Mouse (Mus musculus) liver, embryonic 12.5 days (tissue): Measurements from ENCODE around the gene Stkld1. TPM values are rescaled to one million over a fixed set of nuclear protein-coding genes. Genes with fewer than 3 reads are reported as not detected.

Experiments used
- ATAC-seq: fragments of 200-750 bp; cut with Nextera tagmentation; 2 replicates; pipeline ENCODE4 v1.8.0; 2017; ENCODE audit warnings: moderate number of reproducible peaks, mild to moderate bottlenecking, moderate library complexity
- H3K27ac ChIP-seq: fragments of 300-500 bp; sonication (generic); 2 replicates; pipeline ENCODE4 v1.5.1; 2016; ENCODE audit warnings: mild to moderate bottlenecking
- H3K27me3 ChIP-seq: fragments of 300-500 bp; sonication (generic); replicated peaks from 2 replicates; pipeline ENCODE4 v1.6.1; 2016; ENCODE audit warnings: mild to moderate bottlenecking, moderate library complexity
- H3K36me3 ChIP-seq: fragments of 300-500 bp; sonication (generic); 2 replicates; pipeline ENCODE4 v1.6.1; 2016; ENCODE audit warnings: mild to moderate bottlenecking, moderate library complexity
- H3K4me1 ChIP-seq: fragments of 300-500 bp; sonication (generic); 2 replicates; pipeline ENCODE4 v1.6.1; 2016
- H3K4me2 ChIP-seq: fragments of 300-500 bp; sonication (generic); 2 replicates; pipeline ENCODE4 v1.6.1; 2016; ENCODE audit warnings: mild to moderate bottlenecking, moderate library complexity
- H3K4me3 ChIP-seq: fragments of 300-500 bp; sonication (generic); 2 replicates; pipeline ENCODE4 v1.5.1; 2016; ENCODE audit warnings: mild to moderate bottlenecking, moderate library complexity
- H3K9ac ChIP-seq: fragments of 300-500 bp; sonication (generic); 2 replicates; pipeline ENCODE4 v1.6.1; 2016; ENCODE audit warnings: mild to moderate bottlenecking, moderate library complexity
- H3K9me3 ChIP-seq: fragments of 300-500 bp; sonication (generic); replicated peaks from 2 replicates; pipeline ENCODE4 v1.6.1; 2016; ENCODE audit warnings: mild to moderate bottlenecking, moderate library complexity
- WGBS: fragments of 180-500 bp; shearing (Covaris S2); methylation state at CpG from one replicate; pipeline ENCODE4 v1.1.7; 2016; ENCODE audit not compliant: insufficient replicate concordance; 5-methylcytosine and 5-hydroxymethylcytosine counted together
- polyA plus RNA-seq: library from polyadenylated mRNA; unstranded; fragments of >200 nt; fragmentation: Nextera tagmentation; extraction: Ambion mirVana; gene quantifications from 2 replicates; pipeline ENCODE4 v1.2.1, GENCODE M21; 2016

Stkld1 gene
- polyA plus RNA-seq, 1 experiment from 2014 or later = 0.14 TPM

DNA sequence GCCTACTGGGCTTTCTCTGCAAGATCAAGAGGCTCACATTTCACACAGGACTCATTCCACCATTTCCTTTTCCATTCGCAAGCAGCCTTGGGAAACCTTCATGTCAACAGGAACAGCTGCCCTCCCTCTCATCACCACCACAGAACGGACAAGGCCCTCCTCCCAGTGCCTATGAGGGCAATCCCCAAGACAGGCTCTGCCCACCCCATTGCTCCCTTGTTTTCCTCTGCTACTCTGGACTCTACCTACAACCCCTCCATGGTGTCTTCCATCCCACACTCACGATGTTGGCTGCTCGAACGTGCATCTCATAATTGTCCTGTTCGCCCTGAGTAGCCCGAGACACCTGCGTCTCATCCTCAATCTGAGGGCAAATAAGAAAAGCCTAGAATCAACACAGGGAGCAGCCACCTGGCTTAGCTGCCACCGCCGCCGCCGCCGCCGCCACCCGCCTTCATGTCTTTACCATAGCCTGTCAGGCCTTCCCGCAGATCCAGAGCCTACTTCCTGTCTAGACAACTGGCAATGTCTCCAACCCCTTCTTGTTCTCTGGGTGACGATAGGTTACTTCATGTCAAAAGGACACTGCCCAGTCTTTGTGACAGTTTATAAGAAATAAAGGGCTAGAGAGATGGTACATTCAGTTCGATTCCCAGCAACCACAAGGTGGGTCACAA, 25.0 kb upstream of the Stkld1 start:
- peaks cover 57% of the 10 kb centered on the region for H3K4me1 ChIP-seq
- WGBS = 54% methylated on average over 18 of the region's 18 CpGs

DNA sequence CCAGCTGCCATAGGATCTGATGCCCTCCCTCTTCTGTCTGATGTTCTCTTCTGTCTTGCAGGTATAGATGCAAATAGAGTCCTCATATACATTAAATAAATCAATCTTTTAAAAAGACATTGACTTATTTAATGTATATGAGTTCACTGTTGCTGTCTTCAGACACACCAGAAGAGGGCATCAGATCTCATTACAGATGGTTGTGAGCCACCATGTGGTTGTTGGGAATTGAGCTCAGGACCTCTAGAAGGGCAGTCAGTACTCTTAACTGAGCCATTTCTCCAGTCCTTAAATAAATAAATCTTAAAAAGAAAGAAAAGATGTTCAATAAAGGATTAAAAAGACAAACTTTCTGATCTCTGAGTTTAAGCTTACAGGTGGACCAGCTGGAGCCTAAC, 24.5 kb upstream of the Stkld1 start:
- Histone ChIP-seq H3K27ac (peak overlapping the region; percentile 88), H3K4me1 (peaks cover 57% of the 10 kb centered on the region)

More for the DNA sequence above, 25.0 kb upstream of the Stkld1 start:
- Histone ChIP-seq H3K27ac (no peak overlapping the region), H3K27me3 (no peaks in the 10 kb centered on the region), H3K9ac (peak overlapping the region; percentile 91), H3K4me2 (peak overlapping the region; percentile 95), H3K36me3 (peaks cover 77% of the 10 kb centered on the region), H3K4me3 (peak overlapping the region; percentile 76), H3K9me3 (no peaks in the 10 kb centered on the region)
- ATAC-seq = no peak

DNA sequence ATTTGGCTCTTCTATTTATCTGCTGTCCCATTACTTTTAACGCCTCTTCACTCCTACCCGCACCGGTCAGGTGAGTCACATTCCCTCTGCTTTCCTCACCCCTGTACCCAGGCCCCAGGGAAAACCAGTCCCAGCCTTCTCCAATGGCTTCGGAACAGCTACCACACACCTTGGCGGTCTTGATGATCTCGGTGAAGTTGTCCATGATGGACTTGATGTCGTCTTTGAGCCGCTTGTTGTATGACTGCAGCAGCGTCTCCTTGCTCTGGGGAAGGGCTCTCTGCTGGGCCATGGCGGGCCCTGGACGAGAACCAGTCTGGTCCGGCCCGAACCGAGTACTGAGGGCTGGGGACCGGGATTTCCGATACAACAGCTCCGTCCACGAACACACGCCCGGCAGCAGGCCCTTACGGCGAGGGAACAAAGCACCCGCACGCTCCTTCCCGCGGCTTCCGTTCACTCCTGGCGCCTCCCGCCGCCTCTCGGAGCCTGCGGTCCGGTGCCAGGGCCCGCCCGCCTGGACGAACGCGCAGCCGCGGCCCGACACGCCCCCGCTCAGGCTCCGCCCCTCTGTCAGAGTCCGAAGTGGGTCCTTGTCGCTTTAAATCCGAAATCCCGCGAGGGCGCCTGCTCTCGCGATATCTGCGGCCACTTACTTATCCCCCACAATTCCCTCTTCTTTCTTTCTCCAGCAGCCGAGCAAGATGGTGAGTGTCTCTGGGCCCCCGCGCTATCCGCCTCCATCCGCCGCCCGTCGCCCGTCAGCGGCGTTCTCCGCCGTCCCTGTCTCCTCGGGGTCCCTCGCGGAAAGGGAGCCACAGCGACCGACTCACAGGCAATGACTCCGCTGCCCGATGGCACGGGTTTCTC, 23.5 kb upstream of the Stkld1 start, which contains the start of the genes Med22 and Rpl7a:
Med22 (minus strand) TSS at position 554 of the 870 bp plus-strand sequence.
Rpl7a (plus strand) TSS at position 641 of the 870 bp plus-strand sequence.
- peak within 1 kb of the TSS; percentile 88 for H3K27ac ChIP-seq
- H3K4me2 ChIP-seq = peak within 1 kb of the TSS; percentile 95
- H3K9me3 ChIP-seq = no peaks in the 10 kb centered on the region
- peaks cover 74% of the 10 kb centered on the region for H3K36me3 ChIP-seq
- peaks cover 64% of the 10 kb centered on the region for H3K4me1 ChIP-seq
- H3K27me3 ChIP-seq = no peaks in the 10 kb centered on the region
- peak; percentile 89 for ATAC-seq
- peak within 1 kb of the TSS; percentile 76 for H3K4me3 ChIP-seq
- WGBS = under 1% methylated on average over 74 of the region's 74 CpGs
- peak within 1 kb of the TSS; percentile 91 for H3K9ac ChIP-seq

More for the DNA sequence above, 24.5 kb upstream of the Stkld1 start:
- ATAC-seq = no peak
- Histone ChIP-seq H3K36me3 (peaks cover 78% of the 10 kb centered on the region), H3K27me3 (no peaks in the 10 kb centered on the region), H3K4me2 (peak overlapping the region; percentile 95), H3K9me3 (no peaks in the 10 kb centered on the region), H3K4me3 (peak overlapping the region; percentile 76), H3K9ac (peak overlapping the region; percentile 91)

GRCm38 (mm10) chr2:26910994-26911765, 22.7 kb upstream of the Stkld1 start:
- H3K4me2 ChIP-seq = peak overlapping the region; percentile 95
- no peaks in the 10 kb centered on the region for H3K9me3 ChIP-seq
- peaks cover 66% of the 10 kb centered on the region for H3K36me3 ChIP-seq
- H3K4me3 ChIP-seq = peak overlapping the region; percentile 76
- H3K27ac ChIP-seq = peak overlapping the region; percentile 88
- H3K4me1 ChIP-seq = peaks cover 68% of the 10 kb centered on the region
- under 1% methylated on average over 37 of the region's 37 CpGs for WGBS
- peak overlapping the region; percentile 91 for H3K9ac ChIP-seq
- H3K27me3 ChIP-seq = no peaks in the 10 kb centered on the region
- ATAC-seq = peak; percentile 23

DNA sequence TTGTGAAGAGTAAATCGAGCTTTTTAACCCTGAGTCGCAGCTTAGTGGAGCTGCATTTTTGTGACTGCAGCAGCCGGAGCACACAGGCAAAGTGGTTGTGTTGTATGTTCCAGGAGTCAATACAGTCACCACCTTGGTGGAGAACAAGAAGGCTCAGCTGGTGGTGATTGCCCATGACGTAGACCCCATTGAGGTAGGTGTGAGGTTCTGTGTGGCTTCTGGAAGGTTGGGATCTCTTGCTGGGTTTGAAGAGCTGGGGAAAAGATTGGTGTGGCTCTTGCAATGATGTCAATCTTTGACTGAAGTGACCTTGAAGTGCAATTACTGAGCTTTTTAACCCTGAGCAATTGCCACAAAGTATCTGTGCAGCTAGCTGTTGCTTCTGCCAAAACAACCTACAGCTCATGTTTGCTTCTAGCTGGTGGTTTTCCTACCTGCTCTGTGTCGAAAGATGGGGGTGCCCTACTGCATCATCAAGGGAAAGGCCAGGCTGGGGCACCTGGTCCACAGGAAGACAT, 21.5 kb upstream of the Stkld1 start:
- no peak for ATAC-seq
- H3K36me3 ChIP-seq = peaks cover 56% of the 10 kb centered on the region
- H3K27me3 ChIP-seq = no peaks in the 10 kb centered on the region
- H3K4me1 ChIP-seq = peaks cover 76% of the 10 kb centered on the region
- peak overlapping the region; percentile 76 for H3K4me3 ChIP-seq
- 48% methylated on average over 5 of the region's 5 CpGs for WGBS
- H3K4me2 ChIP-seq = peak overlapping the region; percentile 95
- peak overlapping the region; percentile 88 for H3K27ac ChIP-seq
- peak overlapping the region; percentile 91 for H3K9ac ChIP-seq
- H3K9me3 ChIP-seq = no peaks in the 10 kb centered on the region

GRCm38 (mm10) chr2:26913416-26914147, 20.3 kb upstream of the Stkld1 start:
- Histone ChIP-seq H3K4me2 (peak overlapping the region; percentile 95), H3K36me3 (peaks cover 56% of the 10 kb centered on the region), H3K27ac (peak overlapping the region; percentile 82), H3K9me3 (no peaks in the 10 kb centered on the region), H3K4me1 (peaks cover 76% of the 10 kb centered on the region), H3K9ac (peak overlapping the region; percentile 31; the same call in 1 of the 2 replicates), H3K27me3 (no peaks in the 10 kb centered on the region), H3K4me3 (peak overlapping the region; percentile 76)
- no peak for ATAC-seq
- WGBS = 40% methylated on average over 17 of the region's 17 CpGs

- ATAC-seq = no peak
- Histone ChIP-seq H3K9ac (peak overlapping the region; percentile 86; the same call in 1 of the 2 replicates), H3K4me1 (peaks cover 71% of the 10 kb centered on the region), H3K4me2 (peak overlapping the region; percentile 95), H3K36me3 (peaks cover 61% of the 10 kb centered on the region), H3K9me3 (no peaks in the 10 kb centered on the region), H3K4me3 (peak overlapping the region; percentile 82), H3K27ac (peak overlapping the region; percentile 82), H3K27me3 (no peaks in the 10 kb centered on the region)
- 45% methylated on average over 8 of the region's 8 CpGs for WGBS
These were observed 19.5 kb upstream of the Stkld1 start for GRCm38 (mm10) chr2:26914148-26914941.

GRCm38 (mm10) chr2:26915927-26916728, 17.7 kb upstream of the Stkld1 start, which contains the start of the genes Surf2 and Surf1:
Surf2 (plus strand) TSS chr2:26916367.
Surf1 (minus strand) TSS chr2:26916530.
- peak within 1 kb of the TSS; percentile 82 for H3K27ac ChIP-seq
- H3K27me3 ChIP-seq = no peaks in the 10 kb centered on the region
- peaks cover 78% of the 10 kb centered on the region for H3K36me3 ChIP-seq
- peak; percentile 70 for ATAC-seq
- H3K4me3 ChIP-seq = peak within 1 kb of the TSS; percentile 82
- peak within 1 kb of the TSS; percentile 95 for H3K4me2 ChIP-seq
- peak within 1 kb of the TSS; percentile 86 for H3K9ac ChIP-seq
- peaks cover 67% of the 10 kb centered on the region for H3K4me1 ChIP-seq
- no peaks in the 10 kb centered on the region for H3K9me3 ChIP-seq
- WGBS = 2% methylated on average over 47 of the region's 47 CpGs

- Histone ChIP-seq H3K27ac (peak overlapping the region; percentile 82), H3K4me1 (peaks cover 65% of the 10 kb centered on the region), H3K4me3 (peak overlapping the region; percentile 82), H3K9me3 (no peaks in the 10 kb centered on the region), H3K4me2 (peak overlapping the region; percentile 95), H3K27me3 (no peaks in the 10 kb centered on the region), H3K36me3 (peaks cover 78% of the 10 kb centered on the region), H3K9ac (peak overlapping the region; percentile 86)
- WGBS = 2% methylated on average over 13 of the region's 13 CpGs
- ATAC-seq = peak; percentile 54
These were observed 17.1 kb upstream of the Stkld1 start for GRCm38 (mm10) chr2:26916738-26917137.

- H3K9me3 ChIP-seq = no peaks in the 10 kb centered on the region
- peaks cover 78% of the 10 kb centered on the region for H3K36me3 ChIP-seq
- H3K4me3 ChIP-seq = no peak overlapping the region
- H3K27me3 ChIP-seq = no peaks in the 10 kb centered on the region
- no peak for ATAC-seq
- WGBS = 79% methylated on average over 3 of the region's 3 CpGs
- no peak overlapping the region for H3K9ac ChIP-seq
- no peak overlapping the region for H3K4me2 ChIP-seq
- H3K4me1 ChIP-seq = peaks cover 35% of the 10 kb centered on the region
- no peak overlapping the region for H3K27ac ChIP-seq
These were observed 14.2 kb upstream of the Stkld1 start for GRCm38 (mm10) chr2:26919684-26920083.
